Mouse (Mus musculus) embryonic fibroblast, embryonic 13.5 days (primary cell): Measurements from ENCODE around the gene Hlcs. TPM values are rescaled to one million over a fixed set of nuclear protein-coding genes. Genes with fewer than 3 reads are reported as not detected.

ENCODE experiments used
- H3K27ac ChIP-seq: 2 replicates; pipeline ENCODE4 v1.5.1; 2012; ENCODE audit warnings: low read length, control low read depth, inconsistent platforms; ENCODE audit not compliant: insufficient read depth
- H3K4me1 ChIP-seq: 2 replicates; pipeline ENCODE4 v1.6.1; 2011; ENCODE audit warnings: low read length; ENCODE audit not compliant: control insufficient read depth, insufficient read depth
- H3K4me3 ChIP-seq: 2 replicates; pipeline ENCODE4 v1.5.1; 2011; ENCODE audit warnings: mild to moderate bottlenecking, control low read depth, low read length; ENCODE audit not compliant: insufficient read depth
- CTCF ChIP-seq: IDR thresholded peaks from 2 replicates; pipeline ENCODE4 v1.5.1; 2011; ENCODE audit warnings: mild to moderate bottlenecking, control low read depth, low read length, moderate library complexity, borderline replicate concordance; ENCODE audit not compliant: insufficient read depth
- POLR2A ChIP-seq: IDR thresholded peaks from 2 replicates; pipeline ENCODE4 v1.6.1; 2011; ENCODE audit warnings: low read depth, mild to moderate bottlenecking, control low read depth, low read length, moderate library complexity
- polyA plus RNA-seq: library from polyadenylated mRNA; stranded (reverse); fragments of >200 nt; gene quantifications from 2 replicates; pipeline ENCODE4 v1.2.4, GENCODE M21; 2011; ENCODE audit warnings: low read depth; ENCODE audit not compliant: missing spikeins, insufficient read length

Hlcs gene
- polyA plus RNA-seq, 1 experiment = 7.0 TPM

- TF ChIP-seq CTCF (no peak), POLR2A (no peak)
- Histone ChIP-seq H3K4me3 (no peak overlapping the region), H3K4me1 (no peaks in the 10 kb centered on the region)
Measured at GRCm38 (mm10) chr16:94328881-94329867, 15.8 kb upstream of the Hlcs start.

GRCm38 (mm10) chr16:94327781-94328711, 14.7 kb upstream of the Hlcs start, which contains the start of gene Ripply3:
Gene Ripply3 (plus strand): TSS chr16:94328420.
- no peak within 1 kb of the TSS for H3K27ac ChIP-seq
- TF ChIP-seq POLR2A (no peak), CTCF (no peak)
- H3K4me3 ChIP-seq = peak within 1 kb of the TSS; percentile 30
- H3K4me1 ChIP-seq = no peaks in the 10 kb centered on the region

More at GRCm38 (mm10) chr16:94328881-94329867, 15.8 kb upstream of the Hlcs start:
- H3K27ac ChIP-seq = no peak overlapping the region

GRCm38 (mm10) chr16:94326008-94326407, 12.6 kb upstream of the Hlcs start:
- H3K4me1 ChIP-seq = no peaks in the 10 kb centered on the region
- no peak overlapping the region for H3K27ac ChIP-seq
- TF ChIP-seq CTCF (no peak), POLR2A (no peak)

GRCm38 (mm10) chr16:94323681-94324080, 10.3 kb upstream of the Hlcs start:
- H3K4me1 ChIP-seq = no peaks in the 10 kb centered on the region
- TF ChIP-seq POLR2A (no peak), CTCF (no peak)
- H3K4me3 ChIP-seq = no peak overlapping the region
- H3K27ac ChIP-seq = no peak overlapping the region

More at GRCm38 (mm10) chr16:94326008-94326407, 12.6 kb upstream of the Hlcs start:
- H3K4me3 ChIP-seq = no peak overlapping the region

- no peak overlapping the region for H3K27ac ChIP-seq
- no peak overlapping the region for H3K4me3 ChIP-seq
- H3K4me1 ChIP-seq = no peaks in the 10 kb centered on the region
- TF ChIP-seq CTCF (no peak), POLR2A (no peak)
Measured at GRCm38 (mm10) chr16:94320223-94320622, 6.9 kb upstream of the Hlcs start.

- Histone ChIP-seq H3K27ac (no peak overlapping the region), H3K4me3 (no peak overlapping the region), H3K4me1 (no peaks in the 10 kb centered on the region)
- no peak for TF ChIP-seq CTCF
- TF ChIP-seq POLR2A = no peak
Measured at GRCm38 (mm10) chr16:94317752-94318151, 4.4 kb upstream of the Hlcs start.

- no peak overlapping the region for H3K4me3 ChIP-seq
- no peak overlapping the region for H3K27ac ChIP-seq
- H3K4me1 ChIP-seq = no peaks in the 10 kb centered on the region
- TF ChIP-seq CTCF (no peak), POLR2A (no peak)
Measured at GRCm38 (mm10) chr16:94315215-94315614, 1.8 kb upstream of the Hlcs start.

- Histone ChIP-seq H3K27ac (no peak overlapping the region), H3K4me1 (no peaks in the 10 kb centered on the region), H3K4me3 (no peak overlapping the region)
- TF ChIP-seq CTCF = no peak
- TF ChIP-seq POLR2A = no peak
Measured at GRCm38 (mm10) chr16:94314626-94315025, 1.3 kb upstream of the Hlcs start.

GRCm38 (mm10) chr16:94312663-94313228, 625 bp downstream of the Hlcs start:
- TF ChIP-seq CTCF = no peak
- peak; percentile 82 for TF ChIP-seq POLR2A
- H3K4me3 ChIP-seq = peak overlapping the region; percentile 50
- peaks cover 3% of the 10 kb centered on the region; the same call in 1 of the 2 replicates for H3K4me1 ChIP-seq
- peak overlapping the region; percentile 88 for H3K27ac ChIP-seq

GRCm38 (mm10) chr16:94311931-94312330, 1.4 kb downstream of the Hlcs start:
- H3K4me3 ChIP-seq = no peak overlapping the region
- peaks cover 3% of the 10 kb centered on the region; the same call in 1 of the 2 replicates for H3K4me1 ChIP-seq
- 0 out of 2 replicates have a peak overlapping the region, but pooled peaks have one; percentile 3 for H3K27ac ChIP-seq
- TF ChIP-seq POLR2A (no peak), CTCF (no peak)
